8 mouse cellular contexts compared by ENCODE assay signal in the genomic region with DNA sequence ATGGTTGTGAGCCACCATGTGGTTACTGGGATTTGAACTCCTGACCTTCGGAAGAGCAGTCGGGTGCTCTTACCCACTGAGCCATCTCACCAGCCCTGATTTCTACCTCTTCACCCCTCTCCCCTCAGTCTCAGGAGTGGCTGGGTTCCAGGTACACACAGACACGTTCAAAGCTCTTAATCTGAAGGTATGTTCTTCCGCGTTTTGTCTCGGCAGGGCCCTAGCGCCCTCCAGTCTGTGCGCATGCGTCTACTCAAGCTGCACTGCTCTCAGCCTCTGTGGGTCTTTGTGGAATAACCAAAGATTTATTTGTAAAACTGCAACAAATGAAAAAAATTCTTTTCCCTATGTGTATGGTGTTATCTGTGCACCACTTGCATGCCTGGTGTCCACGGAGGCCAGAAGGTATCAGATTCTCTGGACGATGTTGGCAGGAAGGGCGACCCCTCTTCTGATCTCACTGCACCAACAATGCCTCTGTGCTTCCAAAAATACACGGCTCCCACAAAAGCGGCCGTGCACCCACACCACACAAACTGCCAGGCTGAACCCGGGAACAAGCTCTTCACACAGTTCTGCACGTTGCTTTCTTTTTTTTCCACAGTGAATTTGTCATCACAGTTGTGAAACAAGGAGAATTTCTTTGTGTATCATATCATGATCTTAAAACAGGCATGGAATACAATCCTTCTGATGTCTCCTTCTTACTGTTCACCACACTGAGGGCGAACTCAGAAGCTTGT. TPM values are rescaled to one million over a fixed set of nuclear protein-coding genes. Genes with fewer than 3 reads are reported as not detected.
DNase-seq lines count a peak whose midpoint lies in the region; ATAC-seq and TF ChIP-seq lines count a peak whose summit lies in the region.

No protein-coding gene starts in this region.

- H3K9ac ChIP-seq in intestine, embryonic 16.5 days (ENCODE audit: low read depth, low read length), result no peak overlapping the region

- DNase-seq in left cerebral cortex, adult 2 months (ENCODE audit: extremely low spot score in 1 of 2, low spot score in 2 of 2), result peak; percentile 18 to 23
- DNase-seq in left cerebral cortex, adult 11 months (ENCODE audit: low spot score), result no peak
- peak; percentile 36 to 39 for DNase-seq in cerebellum, postnatal 36 days
- DNase-seq in adrenal gland, postnatal 10 days, result no peak
- no peak for DNase-seq in adrenal gland, adult 8-10 months
- no peak for DNase-seq in natural killer cell, adult 2 months (ENCODE audit: low spot score in 2 of 2)

- H3K4me1 ChIP-seq in brown adipose tissue, adult 24 weeks (ENCODE audit: control insufficient read depth, insufficient read depth, insufficient read length, low read length), result peaks cover 7% of the 10 kb centered on the region
- peaks cover 6% of the 10 kb centered on the region; the same call in 1 of the 2 replicates for H3K4me1 ChIP-seq in intestine, embryonic 16.5 days (ENCODE audit: control insufficient read depth, insufficient read depth, low read length)

- peak overlapping the region; percentile 62 for H3K27ac ChIP-seq in left cerebral cortex, adult 2 months
- H3K27ac ChIP-seq in brown adipose tissue, adult 24 weeks (replicated peaks; ENCODE audit: low read depth, low read length), result peak overlapping the region; percentile 63
- peak overlapping the region; percentile 54 for H3K27ac ChIP-seq in intestine, embryonic 16.5 days (ENCODE audit: low read length)

- 82% methylated on average over 18 of the region's 18 CpGs for WGBS in intestine, embryonic 16.5 days

- 0 out of 2 replicates have a peak overlapping the region, but pooled peaks have one; percentile 15 for H3K4me3 ChIP-seq in left cerebral cortex, adult 2 months
- no peak overlapping the region for H3K4me3 ChIP-seq in brown adipose tissue, adult 24 weeks (ENCODE audit: insufficient read depth, low read depth, low read length)
- no peak overlapping the region for H3K4me3 ChIP-seq in intestine, embryonic 16.5 days (ENCODE audit: low read length)

- TF ChIP-seq CTCF in left cerebral cortex, adult 2 months (IDR thresholded peaks at IDR 0.05), result no peak

- peaks cover 18% of the 10 kb centered on the region for H3K36me3 ChIP-seq in intestine, embryonic 16.5 days (ENCODE audit: control insufficient read depth, insufficient read depth, low read length)

- H3K9me3 ChIP-seq in intestine, embryonic 16.5 days (ENCODE audit: control insufficient read depth, low read length), result no peaks in the 10 kb centered on the region

- H3K27me3 ChIP-seq in intestine, embryonic 16.5 days (replicated peaks; ENCODE audit: control insufficient read depth, insufficient read depth, low read length), result no peaks in the 10 kb centered on the region

- intact Hi-C loops in left cerebral cortex, adult 2 months (cut with DNase I), result loop anchor here (5.0 kb wide), 1 partner anchor 77 kb away; a partner anchor contains a TSS

- no peak overlapping the region for H3K4me2 ChIP-seq in intestine, embryonic 16.5 days (ENCODE audit: low read depth, low read length)

- ATAC-seq in intestine, embryonic 16.5 days, result peak; percentile 43; the same call in 1 of the 2 replicates

RNA-seq across cellular contexts. Expression of a gene that starts 30.7 kb away (rescaled TPM):
- 10 to 100 TPM; 35.2 to 37.4 TPM for total RNA-seq in left cerebral cortex, adult 2 months (2021)
- polyA plus RNA-seq in brown adipose tissue, adult 24 weeks (2012; ENCODE audit: insufficient read depth, insufficient read length, missing spikeins), result 5.1 and 11.0 TPM in 2 replicates
- polyA plus RNA-seq in intestine, embryonic 16.5 days (2015; fragmentation: Nextera tagmentation; extraction: Ambion mirVana), result 55.2 and 58.9 TPM in 2 replicates
- total RNA-seq in adrenal gland, postnatal 10 days (2021), result 10 to 100 TPM; 33.3 to 40.0 TPM
- 10 to 100 TPM; 43.3 to 60.0 (median 49.9) TPM for total RNA-seq in adrenal gland, adult 8-10 months (2022)

Comparison
In these comparisons a context has a peak if more than half of its experiments do, and no peak if none do; other contexts are left out.
1. DNase-seq: peak in left cerebral cortex, adult 2 months (2 of 2) and cerebellum, postnatal 36 days (2 of 2); none in left cerebral cortex, adult 11 months (single experiment), adrenal gland, postnatal 10 days (single experiment), adrenal gland, adult 8-10 months (single experiment) and natural killer cell, adult 2 months (0 of 2).
2. Peak in every context shown above with its lines, with median percentiles within 50 percentile points of each other: H3K27ac ChIP-seq.